Mouse (Mus musculus): ENCODE results near the gene Abraxas2. TPM values are rescaled to one million over a fixed set of nuclear protein-coding genes. Genes with fewer than 3 reads are reported as not detected.

The Abraxas2 gene
- polyA plus RNA-seq, 1 experiment: 7.1 TPM

DNA sequence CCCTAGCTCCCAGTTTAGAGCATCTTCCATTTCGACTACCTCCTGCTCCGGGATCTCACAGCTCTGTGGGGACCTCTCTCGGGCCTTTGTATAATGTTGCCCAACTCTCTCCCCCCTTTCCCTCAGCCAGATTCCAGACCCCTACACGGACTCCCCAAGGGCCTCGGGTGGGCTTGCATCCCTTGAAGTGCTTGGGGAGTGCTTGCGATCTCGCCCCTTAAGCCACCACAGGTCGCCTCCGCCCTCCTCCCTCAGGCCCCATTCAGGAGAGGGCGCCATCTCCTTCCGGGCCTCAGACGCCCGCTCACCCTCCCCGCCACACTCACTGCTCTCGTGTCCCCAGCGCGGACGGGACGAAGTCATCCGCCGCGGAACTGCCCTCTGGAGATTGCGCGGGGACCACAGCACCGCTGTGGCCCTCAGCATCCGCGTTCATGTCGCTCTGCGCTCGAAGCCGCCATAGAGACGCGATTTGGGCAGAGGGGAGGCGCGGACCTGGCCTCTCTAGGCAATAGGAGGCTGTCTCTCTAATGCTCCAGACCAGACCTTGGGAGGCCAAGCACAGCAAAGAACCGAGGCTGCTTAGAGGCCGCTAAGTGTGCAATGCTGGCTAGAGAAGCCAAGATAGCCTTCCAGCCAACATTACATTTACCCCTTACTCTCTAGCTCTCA, 6.7 kb upstream of the Abraxas2 start, which contains the start of gene Eef1akmt2:
TSS of gene Eef1akmt2 (minus strand) at position 501 of the 672 bp plus-strand sequence.
- 1% methylated on average over 37 of the region's 37 CpGs for WGBS
- peaks cover 5% of the 10 kb centered on the region; the same call in 1 of the 2 replicates for H3K4me1 ChIP-seq (ENCODE audit: control insufficient read depth, insufficient read depth, insufficient read length)
- peaks cover 9% of the 10 kb centered on the region for H3K36me3 ChIP-seq (ENCODE audit: control insufficient read depth, insufficient read depth, low read length)
- peak; percentile 77 to 81 for DNase-seq (ENCODE audit: low read depth in 1 of 2, low spot score in 2 of 2)
- H3K27me3 ChIP-seq (ENCODE audit: control insufficient read depth, insufficient read depth, low read length): no peaks in the 10 kb centered on the region
- H3K4me3 ChIP-seq (ENCODE audit: extremely low read depth, insufficient read depth, insufficient read length): peak within 1 kb of the TSS; percentile 77
- peak within 1 kb of the TSS; percentile 95 for H3K27ac ChIP-seq (ENCODE audit: insufficient read depth, low read length)
- TF ChIP-seq CTCF (IDR thresholded peaks at IDR 0.05; ENCODE audit: extremely low read depth, insufficient read depth, insufficient read length, insufficient replicate concordance): no peak
- peak; percentile 34 for TF ChIP-seq POLR2A (IDR thresholded peaks at IDR 0.05; ENCODE audit: low read depth, low read length)

DNA sequence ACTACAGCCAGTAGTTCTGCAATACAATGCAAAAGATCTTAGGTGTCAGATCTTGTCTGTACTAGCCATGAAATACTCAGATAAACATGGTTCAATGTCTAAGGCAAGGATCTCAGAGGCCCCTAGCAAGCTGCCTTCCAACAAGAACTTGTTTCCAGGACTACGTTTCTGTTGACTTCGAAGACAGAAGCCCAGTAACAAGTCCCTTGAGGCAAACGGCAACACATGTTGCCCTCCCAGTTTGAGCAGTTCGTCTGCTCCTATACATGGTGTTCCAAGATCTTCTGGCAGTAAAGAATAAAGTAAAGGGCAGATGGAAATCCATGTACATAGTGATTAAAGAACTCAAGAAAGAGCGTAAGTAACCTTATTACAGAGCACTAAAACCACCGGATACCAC, 5.7 kb upstream of the Abraxas2 start:
- H3K4me3 ChIP-seq (ENCODE audit: extremely low read depth, insufficient read depth, insufficient read length): no peak overlapping the region
- no peak for DNase-seq (ENCODE audit: low read depth in 1 of 2, low spot score in 2 of 2)
- H3K36me3 ChIP-seq (ENCODE audit: control insufficient read depth, insufficient read depth, low read length): peaks cover 8% of the 10 kb centered on the region
- no peaks in the 10 kb centered on the region for H3K27me3 ChIP-seq (ENCODE audit: control insufficient read depth, insufficient read depth, low read length)
- peaks cover 5% of the 10 kb centered on the region for H3K4me1 ChIP-seq (ENCODE audit: control insufficient read depth, insufficient read depth, insufficient read length)
- TF ChIP-seq POLR2A (IDR thresholded peaks at IDR 0.05; ENCODE audit: low read depth, low read length) (no peak), CTCF (IDR thresholded peaks at IDR 0.05; ENCODE audit: extremely low read depth, insufficient read depth, insufficient read length, insufficient replicate concordance) (no peak)
- H3K27ac ChIP-seq (ENCODE audit: insufficient read depth, low read length): no peak overlapping the region
- 85% methylated on average over 6 of the region's 6 CpGs for WGBS

DNA sequence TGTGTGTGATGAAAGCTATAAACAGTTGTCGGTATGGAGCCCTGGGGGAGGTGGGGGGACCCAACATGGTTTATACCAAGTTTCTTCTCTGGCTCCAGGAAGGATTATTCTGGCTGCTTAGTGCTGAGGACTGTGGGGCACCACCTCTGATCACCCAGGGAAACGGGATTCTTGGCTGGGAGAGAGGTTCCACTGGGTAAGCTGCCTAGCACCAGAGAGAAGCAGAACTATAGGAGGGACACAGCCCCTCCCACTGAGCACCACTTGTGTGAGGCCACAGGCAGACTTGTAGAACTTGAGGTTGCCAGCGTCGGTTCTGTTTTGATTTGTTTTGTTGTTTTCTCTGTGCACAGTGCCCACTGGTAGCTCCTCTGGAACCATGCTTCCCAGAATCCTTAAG, 5.1 kb upstream of the Abraxas2 start:
- 72% methylated on average over 4 of the region's 4 CpGs for WGBS
- Histone ChIP-seq H3K36me3 (ENCODE audit: control insufficient read depth, insufficient read depth, low read length) (peaks cover 8% of the 10 kb centered on the region), H3K4me1 (ENCODE audit: control insufficient read depth, insufficient read depth, insufficient read length) (peaks cover 5% of the 10 kb centered on the region), H3K4me3 (ENCODE audit: extremely low read depth, insufficient read depth, insufficient read length) (no peak overlapping the region), H3K27me3 (ENCODE audit: control insufficient read depth, insufficient read depth, low read length) (no peaks in the 10 kb centered on the region), H3K27ac (ENCODE audit: insufficient read depth, low read length) (no peak overlapping the region)
- DNase-seq (ENCODE audit: low read depth in 1 of 2, low spot score in 2 of 2): no peak
- no peak for TF ChIP-seq POLR2A (IDR thresholded peaks at IDR 0.05; ENCODE audit: low read depth, low read length)
- TF ChIP-seq CTCF (IDR thresholded peaks at IDR 0.05; ENCODE audit: extremely low read depth, insufficient read depth, insufficient read length, insufficient replicate concordance): no peak

DNA sequence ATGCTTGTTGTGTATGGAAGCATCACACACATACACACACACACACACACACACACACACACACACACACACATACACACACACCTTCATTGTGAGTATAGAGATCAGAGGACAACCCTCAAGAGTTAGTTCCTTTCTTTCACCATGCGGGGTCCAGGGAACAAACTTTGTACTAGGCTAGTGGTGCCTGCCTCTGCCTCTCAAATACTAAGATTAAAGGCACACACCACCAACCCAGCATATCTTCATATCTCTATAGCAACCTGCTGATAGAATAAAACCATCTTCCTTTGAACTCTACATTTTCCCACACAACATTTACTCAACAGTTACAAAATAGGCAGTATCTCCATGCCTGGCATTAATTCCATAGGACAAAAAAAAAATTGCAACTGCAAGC, 2.9 kb upstream of the Abraxas2 start:
- H3K4me3 ChIP-seq (ENCODE audit: extremely low read depth, insufficient read depth, insufficient read length): no peak overlapping the region
- H3K27me3 ChIP-seq (ENCODE audit: control insufficient read depth, insufficient read depth, low read length): no peaks in the 10 kb centered on the region
- TF ChIP-seq POLR2A (IDR thresholded peaks at IDR 0.05; ENCODE audit: low read depth, low read length): no peak
- TF ChIP-seq CTCF (IDR thresholded peaks at IDR 0.05; ENCODE audit: extremely low read depth, insufficient read depth, insufficient read length, insufficient replicate concordance): no peak
- DNase-seq (ENCODE audit: low read depth in 1 of 2, low spot score in 2 of 2): no peak
- peaks cover 5% of the 10 kb centered on the region for H3K4me1 ChIP-seq (ENCODE audit: control insufficient read depth, insufficient read depth, insufficient read length)
- WGBS: 63% methylated on average over 1 of the region's 1 CpGs
- no peak overlapping the region for H3K27ac ChIP-seq (ENCODE audit: insufficient read depth, low read length)
- no peaks in the 10 kb centered on the region for H3K36me3 ChIP-seq (ENCODE audit: control insufficient read depth, insufficient read depth, low read length)

DNA sequence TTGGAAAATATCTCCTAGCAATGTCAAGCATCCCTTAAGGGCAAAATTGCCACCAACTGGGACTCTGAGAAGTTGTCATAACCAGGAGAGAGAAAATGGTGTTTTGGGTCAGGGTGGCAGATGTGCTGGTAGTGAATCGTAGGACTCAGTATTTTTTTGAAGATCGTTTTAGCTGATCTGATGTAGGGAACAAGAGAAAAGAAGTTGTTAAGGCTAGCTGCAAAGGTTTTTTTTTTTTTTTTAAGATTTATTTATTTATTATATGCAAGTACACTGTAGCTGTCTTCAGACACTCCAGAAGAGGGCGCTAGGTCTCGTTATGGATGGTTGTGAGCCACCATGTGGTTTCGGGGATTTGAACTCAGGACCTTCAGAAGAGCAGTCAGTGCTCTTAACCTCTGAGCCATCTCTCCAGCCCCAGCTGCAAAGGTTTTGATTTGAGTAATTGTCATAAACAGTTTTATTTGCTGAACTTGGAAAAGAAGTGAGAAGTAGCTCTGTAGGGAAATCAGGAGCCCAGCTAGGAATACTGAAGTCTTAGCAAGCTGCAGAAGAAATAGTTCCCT, 899 bp upstream of the Abraxas2 start:
- no peak for TF ChIP-seq CTCF (IDR thresholded peaks at IDR 0.05; ENCODE audit: extremely low read depth, insufficient read depth, insufficient read length, insufficient replicate concordance)
- TF ChIP-seq POLR2A (IDR thresholded peaks at IDR 0.05; ENCODE audit: low read depth, low read length): no peak
- no peaks in the 10 kb centered on the region for H3K36me3 ChIP-seq (ENCODE audit: control insufficient read depth, insufficient read depth, low read length)
- H3K27ac ChIP-seq (ENCODE audit: insufficient read depth, low read length): no peak overlapping the region
- H3K4me1 ChIP-seq (ENCODE audit: control insufficient read depth, insufficient read depth, insufficient read length): no peaks in the 10 kb centered on the region; the same call in none of the 2 replicates
- no peak for DNase-seq (ENCODE audit: low read depth in 1 of 2, low spot score in 2 of 2)
- 66% methylated on average over 5 of the region's 5 CpGs for WGBS
- no peaks in the 10 kb centered on the region for H3K27me3 ChIP-seq (ENCODE audit: control insufficient read depth, insufficient read depth, low read length)
- H3K4me3 ChIP-seq (ENCODE audit: extremely low read depth, insufficient read depth, insufficient read length): no peak overlapping the region

DNA sequence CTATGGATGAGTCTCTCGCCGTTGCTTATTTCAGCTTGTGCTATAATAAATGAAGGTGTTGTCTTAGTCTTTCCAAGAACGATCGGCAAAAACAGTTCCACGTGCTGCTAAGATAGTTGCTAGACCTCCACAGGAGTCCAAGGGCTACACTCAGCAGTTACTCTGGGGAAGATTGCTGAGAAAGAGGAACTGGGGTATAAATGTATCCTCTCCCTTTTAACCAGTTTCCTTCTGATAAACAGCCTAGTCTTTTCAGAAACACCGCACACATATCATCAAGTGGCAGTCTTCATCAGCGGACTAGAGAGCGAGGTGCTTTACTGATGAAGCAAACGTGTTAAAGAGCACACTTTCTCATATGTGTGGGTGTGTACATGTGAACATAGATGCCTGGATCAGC, 7.3 kb downstream of the Abraxas2 start:
- TF ChIP-seq CTCF (IDR thresholded peaks at IDR 0.05; ENCODE audit: extremely low read depth, insufficient read depth, insufficient read length, insufficient replicate concordance) (no peak), POLR2A (IDR thresholded peaks at IDR 0.05; ENCODE audit: low read depth, low read length) (no peak)
- H3K27ac ChIP-seq (ENCODE audit: insufficient read depth, low read length): no peak overlapping the region
- H3K4me3 ChIP-seq (ENCODE audit: extremely low read depth, insufficient read depth, insufficient read length): no peak overlapping the region
- H3K36me3 ChIP-seq (ENCODE audit: control insufficient read depth, insufficient read depth, low read length): peaks cover 24% of the 10 kb centered on the region
- WGBS: 54% methylated on average over 9 of the region's 9 CpGs
- H3K4me1 ChIP-seq (ENCODE audit: control insufficient read depth, insufficient read depth, insufficient read length): no peaks in the 10 kb centered on the region
- no peak for DNase-seq (ENCODE audit: low read depth in 1 of 2, low spot score in 2 of 2)
- no peaks in the 10 kb centered on the region for H3K27me3 ChIP-seq (ENCODE audit: control insufficient read depth, insufficient read depth, low read length)

DNA sequence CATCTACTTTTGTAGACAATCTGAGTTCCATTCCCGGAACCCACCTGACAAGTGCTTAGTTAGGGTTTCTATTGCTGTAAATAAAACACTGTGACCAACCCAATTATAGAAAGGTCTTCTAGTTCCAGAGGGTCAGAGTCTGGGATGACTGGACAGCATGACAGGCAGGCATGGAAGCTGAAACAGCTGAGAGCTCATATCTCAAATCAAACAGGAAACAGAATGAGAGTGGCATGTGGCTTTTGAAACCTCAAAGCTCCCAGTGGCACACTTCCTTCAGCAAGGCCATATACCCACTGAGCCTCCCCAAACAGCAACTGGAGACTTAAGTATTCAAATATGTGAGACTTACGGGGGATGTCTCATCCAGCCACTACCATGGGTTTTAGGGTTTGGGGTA, 14.0 kb downstream of the Abraxas2 start:
- DNase-seq (ENCODE audit: low read depth in 1 of 2, low spot score in 2 of 2): no peak
- Histone ChIP-seq H3K27ac (ENCODE audit: insufficient read depth, low read length) (no peak overlapping the region), H3K27me3 (ENCODE audit: control insufficient read depth, insufficient read depth, low read length) (no peaks in the 10 kb centered on the region), H3K4me3 (ENCODE audit: extremely low read depth, insufficient read depth, insufficient read length) (no peak overlapping the region), H3K4me1 (ENCODE audit: control insufficient read depth, insufficient read depth, insufficient read length) (no peaks in the 10 kb centered on the region), H3K36me3 (ENCODE audit: control insufficient read depth, insufficient read depth, low read length) (peaks cover 35% of the 10 kb centered on the region)
- TF ChIP-seq POLR2A (IDR thresholded peaks at IDR 0.05; ENCODE audit: low read depth, low read length): no peak
- TF ChIP-seq CTCF (IDR thresholded peaks at IDR 0.05; ENCODE audit: extremely low read depth, insufficient read depth, insufficient read length, insufficient replicate concordance): no peak
- 70% methylated on average over 2 of the region's 2 CpGs for WGBS

Data from spleen, adult 2 months (tissue).